Mouse (Mus musculus): ENCODE results near the gene Vmn2r109. TPM values are rescaled to one million over a fixed set of nuclear protein-coding genes. Genes with fewer than 3 reads are reported as not detected.
"Not testable (repeated sequence)": the region's sequence is repeated elsewhere in the genome, so short reads cannot be mapped to it uniquely, and the experiment has no call there.

Gene Vmn2r109
- polyA plus RNA-seq (2012; rRNA removed), result not detected in 2 replicates

GRCm38 (mm10) chr17:20564656-20565055, at the start of gene Vmn2r109:
Gene Vmn2r109 (minus strand): TSS chr17:20564756.
- WGBS, result 90% methylated on average over 1 of the region's 1 CpGs
- no peak for TF ChIP-seq CTCF (IDR thresholded peaks at IDR 0.05; ENCODE audit: insufficient read depth, low read length)
- no peak for TF ChIP-seq POLR2A (IDR thresholded peaks at IDR 0.05; ENCODE audit: borderline replicate concordance, extremely low read depth, low read depth, low read length)

GRCm38 (mm10) chr17:20596323-20596722, 31.8 kb upstream of the Vmn2r109 start, which contains the start of gene Vmn2r110:
Gene Vmn2r110 (minus strand): TSS chr17:20596423.
- Histone ChIP-seq H3K4me1 (ENCODE audit: control insufficient read depth, insufficient read depth, low read length) (no peaks in the 10 kb centered on the region), H3K4me3 (replicated peaks; ENCODE audit: extremely low read depth, low read depth, low read length) (no peak within 1 kb of the TSS)
- 15% methylated on average over 1 of the region's 1 CpGs for WGBS
- TF ChIP-seq POLR2A (IDR thresholded peaks at IDR 0.05; ENCODE audit: borderline replicate concordance, extremely low read depth, low read depth, low read length), result no peak
- TF ChIP-seq CTCF (IDR thresholded peaks at IDR 0.05; ENCODE audit: insufficient read depth, low read length), result no peak
- DNase-seq, result no peak

More at GRCm38 (mm10) chr17:20564656-20565055, at the start of gene Vmn2r109:
- DNase-seq, result no peak
- H3K4me1 ChIP-seq (ENCODE audit: control insufficient read depth, insufficient read depth, low read length), result no peaks in the 10 kb centered on the region
- no peak within 1 kb of the TSS for H3K4me3 ChIP-seq (replicated peaks; ENCODE audit: extremely low read depth, low read depth, low read length)

GRCm38 (mm10) chr17:20508247-20508646, 56.3 kb downstream of the Vmn2r109 start:
- not testable (repeated sequence) for H3K4me1 ChIP-seq (ENCODE audit: control insufficient read depth, insufficient read depth, low read length); DNase-seq; H3K4me3 ChIP-seq (replicated peaks; ENCODE audit: extremely low read depth, low read depth, low read length)

GRCm38 (mm10) chr17:20497858-20498257, 66.7 kb downstream of the Vmn2r109 start, which contains the start of gene Vmn1r225:
Gene Vmn1r225 (plus strand): TSS chr17:20498158.
- no peak within 1 kb of the TSS for H3K4me3 ChIP-seq (replicated peaks; ENCODE audit: extremely low read depth, low read depth, low read length)
- no peaks in the 10 kb centered on the region for H3K4me1 ChIP-seq (ENCODE audit: control insufficient read depth, insufficient read depth, low read length)
- DNase-seq, result no peak
- no peak for TF ChIP-seq CTCF (IDR thresholded peaks at IDR 0.05; ENCODE audit: insufficient read depth, low read length)
- TF ChIP-seq POLR2A (IDR thresholded peaks at IDR 0.05; ENCODE audit: borderline replicate concordance, extremely low read depth, low read depth, low read length), result no peak

Other genes starting within 250 kb of the Vmn2r109 start
- gene Vmn2r107, start 219.5 kb downstream of the Vmn2r109 start, polyA plus RNA-seq (2012; rRNA removed), result not detected in 2 replicates
- not detected in 2 replicates for gene Vmn1r224, start 150.6 kb downstream of the Vmn2r109 start, polyA plus RNA-seq (2012; rRNA removed)
- not detected in 2 replicates for gene Vmn2r108, start 83.4 kb downstream of the Vmn2r109 start, polyA plus RNA-seq (2012; rRNA removed)
- gene Vmn1r225, start 66.6 kb downstream of the Vmn2r109 start, polyA plus RNA-seq (2012; rRNA removed), result not detected in 2 replicates
- gene Vmn2r110, start 31.7 kb upstream of the Vmn2r109 start, polyA plus RNA-seq (2012; rRNA removed), result not detected in 2 replicates
- gene Fpr-rs3, start 60.1 kb upstream of the Vmn2r109 start, polyA plus RNA-seq (2012; rRNA removed), result not detected in 2 replicates
- not detected in 2 replicates for gene Vmn1r226, start 118.1 kb upstream of the Vmn2r109 start, polyA plus RNA-seq (2012; rRNA removed)
- gene Vmn1r227, start 165.1 kb upstream of the Vmn2r109 start, polyA plus RNA-seq (2012; rRNA removed), result not detected in 2 replicates
- gene Vmn1r228, start 221.4 kb upstream of the Vmn2r109 start, polyA plus RNA-seq (2012; rRNA removed), result not detected in 2 replicates
- gene Vmn1r229, start 246.8 kb upstream of the Vmn2r109 start, polyA plus RNA-seq (2012; rRNA removed), result not detected in 2 replicates

All from lung, adult 2 months (tissue).